Mouse (Mus musculus) left cerebral cortex, postnatal 25 days (tissue): ENCODE data around the gene Arl10. TPM values are rescaled to one million over a fixed set of nuclear protein-coding genes. Genes with fewer than 3 reads are reported as not detected.

ENCODE experiments used
- DNase-seq, 2 experiments: peaks; one replicate each; pipeline ENCODE4 v3.0.0; 2022; ENCODE audit warnings: low spot score in 2 of 2, mixed read lengths in 1 of 2
- intact Hi-C: fragments of 180-260 bp; cut with DNase I; formaldehyde crosslinking; loops from one replicate; pipeline ENCODE4 v1.15.1; 2025
- total RNA-seq, 2 experiments: library from RNA; stranded (reverse); gene quantifications; 2 replicates each; pipeline ENCODE4 v1.2.3; 2021

Arl10 gene
- total RNA-seq, 2 experiments from 2014 or later, result 22.0 to 24.0 TPM

- intact Hi-C loops, result no loop called here
- DNase-seq, result peak in 1 of 2 experiments; percentile 33
Observed at GRCm38 (mm10) chr13:54577652-54578507, 3.1 kb downstream of the Arl10 start.

- intact Hi-C loops, result no loop called here
Observed at GRCm38 (mm10) chr13:54581385-54581784, 6.6 kb downstream of the Arl10 start.

GRCm38 (mm10) chr13:54582126-54582525 lies 7.3 kb downstream of the Arl10 start:
- intact Hi-C loops, result no loop called here
- DNase-seq, result no peak

More at GRCm38 (mm10) chr13:54581385-54581784, 6.6 kb downstream of the Arl10 start:
- no peak for DNase-seq

- intact Hi-C loops, result no loop called here
- no peak for DNase-seq
Observed at GRCm38 (mm10) chr13:54582860-54583259, 8.0 kb downstream of the Arl10 start.

GRCm38 (mm10) chr13:54585831-54586230 lies 11.0 kb downstream of the Arl10 start:
- DNase-seq, result no peak
- intact Hi-C loops, result no loop called here

- intact Hi-C loops, result no loop called here
- no peak for DNase-seq
Observed at GRCm38 (mm10) chr13:54589414-54589995, 14.7 kb downstream of the Arl10 start.

GRCm38 (mm10) chr13:54589996-54590951 lies 15.5 kb downstream of the Arl10 start, which contains the start of the genes Nop16 and Higd2a:
Nop16 (minus strand) TSS chr13:54590090.
Higd2a (plus strand) TSS chr13:54590207.
- intact Hi-C loops, result loop anchor here (1.0 to 2.0 kb wide), 2 partner anchors 21 to 25 kb away; partner anchors contain the start of genes 4833439L19Rik and Cltb
- DNase-seq, result peak; percentile 97 to 99

- no peak for DNase-seq
- intact Hi-C loops, result loop anchor here (2.0 kb wide), 1 partner anchor 19 kb away; the partner anchor contains the start of gene Cltb
Observed at GRCm38 (mm10) chr13:54591776-54592356, 17.1 kb downstream of the Arl10 start.

GRCm38 (mm10) chr13:54593617-54594016 lies 18.8 kb downstream of the Arl10 start:
- no peak for DNase-seq
- intact Hi-C loops, result no loop called here

GRCm38 (mm10) chr13:54596107-54596690 lies 21.4 kb downstream of the Arl10 start:
- intact Hi-C loops, result no loop called here
- no peak for DNase-seq

- no peak for DNase-seq
- intact Hi-C loops, result no loop called here
Observed at GRCm38 (mm10) chr13:54596870-54597269, 22.1 kb downstream of the Arl10 start.

GRCm38 (mm10) chr13:54598622-54599143 lies 23.9 kb downstream of the Arl10 start:
- no peak for DNase-seq
- intact Hi-C loops, result no loop called here

GRCm38 (mm10) chr13:54602639-54603111 lies 27.9 kb downstream of the Arl10 start:
- intact Hi-C loops, result no loop called here

GRCm38 (mm10) chr13:54603501-54603900 lies 28.7 kb downstream of the Arl10 start:
- no peak for DNase-seq
- intact Hi-C loops, result no loop called here

More at GRCm38 (mm10) chr13:54602639-54603111, 27.9 kb downstream of the Arl10 start:
- no peak for DNase-seq

GRCm38 (mm10) chr13:54604221-54604620 lies 29.4 kb downstream of the Arl10 start:
- intact Hi-C loops, result no loop called here
- no peak for DNase-seq

- no peak for DNase-seq
- intact Hi-C loops, result no loop called here
Observed at GRCm38 (mm10) chr13:54605426-54605825, 30.6 kb downstream of the Arl10 start.

GRCm38 (mm10) chr13:54607204-54607603 lies 32.4 kb downstream of the Arl10 start:
- intact Hi-C loops, result no loop called here
- no peak for DNase-seq

GRCm38 (mm10) chr13:54608002-54608401 lies 33.2 kb downstream of the Arl10 start:
- no peak for DNase-seq
- intact Hi-C loops, result no loop called here
